ENCODE assay signal across 8 mouse cellular contexts in the genomic region with DNA sequence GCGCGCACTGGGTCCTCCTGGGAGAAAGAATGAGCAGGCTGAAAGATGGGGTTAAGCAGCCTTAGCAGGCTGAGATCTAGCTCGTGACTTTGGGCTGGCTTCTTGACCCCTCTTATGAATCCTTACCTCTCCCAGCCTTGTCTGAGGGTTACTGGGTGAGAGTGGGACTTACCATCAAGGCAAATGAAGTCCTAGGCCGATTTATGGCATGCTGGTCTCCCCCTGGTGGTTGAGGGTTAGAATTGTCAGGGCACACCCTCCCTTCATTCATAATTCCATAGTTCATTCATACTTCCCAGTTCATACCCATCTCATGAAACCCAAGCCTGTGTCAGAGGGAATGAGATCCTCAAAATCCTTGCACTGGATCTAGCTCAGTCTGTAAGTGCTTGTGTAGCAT. TPM values are rescaled to one million over a fixed set of nuclear protein-coding genes. Genes with fewer than 3 reads are reported as not detected.
A peak's percentile ranks its signal among the peaks of the same experiment; 100 is the strongest.
DNase-seq lines count a peak whose midpoint lies in the region; ATAC-seq and TF ChIP-seq lines count a peak whose summit lies in the region.

No protein-coding gene starts in this region.

- peak; percentile 56; the same call in 1 of the 2 replicates for ATAC-seq in frontal cortex, adult (ENCODE audit: low TSS enrichment)
- ATAC-seq in midbrain, embryonic 15.5 days (replicated peaks): no peak
- peak; percentile 9; the same call in 1 of the 2 replicates for ATAC-seq in liver, embryonic 16.5 days (ENCODE audit: low read depth)
- ATAC-seq in stomach, postnatal 0 days (ENCODE audit: low FRiP score, low TSS enrichment): no peak

- no peak overlapping the region for H3K4me3 ChIP-seq in midbrain, embryonic 10.5 days
- H3K4me3 ChIP-seq in midbrain, embryonic 15.5 days: no peak overlapping the region
- H3K4me3 ChIP-seq in embryonic facial prominence, embryonic 10.5 days: no peak overlapping the region
- no peak overlapping the region for H3K4me3 ChIP-seq in liver, embryonic 16.5 days (ENCODE audit: low read depth, low read length)
- no peak overlapping the region for H3K4me3 ChIP-seq in stomach, postnatal 0 days (ENCODE audit: low read depth, low read length)

- TF ChIP-seq CTCF in stomach, postnatal 0 days (IDR thresholded peaks at IDR 0.05; ENCODE audit: low read depth): peak; percentile 90

- 48% methylated on average over 4 of the region's 4 CpGs for WGBS in midbrain, embryonic 10.5 days
- WGBS in midbrain, embryonic 15.5 days: 53% methylated on average over 4 of the region's 4 CpGs
- WGBS in embryonic facial prominence, embryonic 10.5 days: 54% methylated on average over 4 of the region's 4 CpGs
- 50% methylated on average over 4 of the region's 4 CpGs for WGBS in liver, embryonic 16.5 days (ENCODE audit: insufficient replicate concordance)
- 51% methylated on average over 4 of the region's 4 CpGs for WGBS in stomach, postnatal 0 days

- no peaks in the 10 kb centered on the region for H3K36me3 ChIP-seq in midbrain, embryonic 10.5 days
- H3K36me3 ChIP-seq in midbrain, embryonic 15.5 days (replicated peaks): no peaks in the 10 kb centered on the region
- no peaks in the 10 kb centered on the region for H3K36me3 ChIP-seq in embryonic facial prominence, embryonic 10.5 days (replicated peaks)
- no peaks in the 10 kb centered on the region for H3K36me3 ChIP-seq in liver, embryonic 16.5 days (ENCODE audit: control insufficient read depth, insufficient read depth)
- no peaks in the 10 kb centered on the region for H3K36me3 ChIP-seq in stomach, postnatal 0 days (ENCODE audit: control insufficient read depth, insufficient read depth, low read length)

- H3K9ac ChIP-seq in midbrain, embryonic 15.5 days: no peak overlapping the region
- peak overlapping the region; percentile 58 for H3K9ac ChIP-seq in liver, embryonic 16.5 days (ENCODE audit: low read depth, low read length)
- no peak overlapping the region for H3K9ac ChIP-seq in stomach, postnatal 0 days (ENCODE audit: low read length)

- H3K27me3 ChIP-seq in midbrain, embryonic 10.5 days (ENCODE audit: low read depth, poor library complexity, severe bottlenecking): peaks cover 19% of the 10 kb centered on the region
- H3K27me3 ChIP-seq in midbrain, embryonic 15.5 days (replicated peaks): 0 out of 2 replicates have a peak, but pooled peaks cover 3% of the 10 kb centered on the region
- peaks cover 17% of the 10 kb centered on the region for H3K27me3 ChIP-seq in embryonic facial prominence, embryonic 10.5 days (replicated peaks; ENCODE audit: low read depth, poor library complexity, severe bottlenecking)
- H3K27me3 ChIP-seq in liver, embryonic 16.5 days (ENCODE audit: control insufficient read depth, insufficient read depth, low read depth, low read length): no peaks in the 10 kb centered on the region
- H3K27me3 ChIP-seq in stomach, postnatal 0 days (ENCODE audit: control insufficient read depth, insufficient read depth, low read length): no peaks in the 10 kb centered on the region

- TF ChIP-seq EP300 in stomach, postnatal 0 days (optimal IDR thresholded peaks at IDR 0.05): no peak

- H3K9me3 ChIP-seq in midbrain, embryonic 10.5 days (replicated peaks): no peaks in the 10 kb centered on the region
- H3K9me3 ChIP-seq in midbrain, embryonic 15.5 days: no peaks in the 10 kb centered on the region
- H3K9me3 ChIP-seq in embryonic facial prominence, embryonic 10.5 days: no peaks in the 10 kb centered on the region
- H3K9me3 ChIP-seq in liver, embryonic 16.5 days (replicated peaks; ENCODE audit: control insufficient read depth, low read length): no peaks in the 10 kb centered on the region
- no peaks in the 10 kb centered on the region for H3K9me3 ChIP-seq in stomach, postnatal 0 days (ENCODE audit: control insufficient read depth, low read length)

- H3K4me1 ChIP-seq in midbrain, embryonic 10.5 days: peaks cover 12% of the 10 kb centered on the region; the same call in 1 of the 2 replicates
- peaks cover 5% of the 10 kb centered on the region; the same call in 1 of the 2 replicates for H3K4me1 ChIP-seq in midbrain, embryonic 15.5 days
- peaks cover under 1% of the 10 kb centered on the region; the same call in 1 of the 2 replicates for H3K4me1 ChIP-seq in embryonic facial prominence, embryonic 10.5 days
- H3K4me1 ChIP-seq in liver, embryonic 16.5 days (ENCODE audit: control insufficient read depth, low read depth, low read length): peaks cover 76% of the 10 kb centered on the region
- no peaks in the 10 kb centered on the region for H3K4me1 ChIP-seq in stomach, postnatal 0 days (replicated peaks; ENCODE audit: control insufficient read depth, insufficient read depth)

- no peak overlapping the region for H3K27ac ChIP-seq in midbrain, embryonic 10.5 days (replicated peaks)
- no peak overlapping the region for H3K27ac ChIP-seq in midbrain, embryonic 15.5 days
- no peak overlapping the region for H3K27ac ChIP-seq in embryonic facial prominence, embryonic 10.5 days (replicated peaks)
- peak overlapping the region; percentile 98 for H3K27ac ChIP-seq in liver, embryonic 16.5 days (ENCODE audit: low read length)
- H3K27ac ChIP-seq in stomach, postnatal 0 days (replicated peaks): no peak overlapping the region

- H3K4me2 ChIP-seq in midbrain, embryonic 15.5 days: no peak overlapping the region
- H3K4me2 ChIP-seq in liver, embryonic 16.5 days (ENCODE audit: low read depth, low read length): peak overlapping the region; percentile 72
- no peak overlapping the region for H3K4me2 ChIP-seq in stomach, postnatal 0 days (replicated peaks; ENCODE audit: low read depth)

- DNase-seq in frontal cortex, postnatal 25 days (ENCODE audit: low spot score in 2 of 2): no peak
- DNase-seq in midbrain, embryonic 10.5 days (ENCODE audit: low spot score): peak; percentile 53
- peak; percentile 81 for DNase-seq in NIH3T3 (ENCODE audit: low read depth)
- peak; percentile 50 for DNase-seq in embryonic facial prominence, embryonic 10.5 days (ENCODE audit: low spot score)
- peak; percentile 50 for DNase-seq in stomach, postnatal 0 days (ENCODE audit: low spot score)

RNA-seq across cellular contexts. Expression of gene Gm5767, which starts 3.8 kb away (rescaled TPM):
- not detected in 2 replicates for polyA plus RNA-seq in midbrain, embryonic 10.5 days (2016; fragmentation: Nextera tagmentation; extraction: Ambion mirVana)
- 0.31 and 0.40 TPM in 2 replicates for polyA plus RNA-seq in midbrain, embryonic 15.5 days (2015; fragmentation: Nextera tagmentation; extraction: Ambion mirVana)
- polyA plus RNA-seq in embryonic facial prominence, embryonic 10.5 days (2016; fragmentation: Nextera tagmentation; extraction: Ambion mirVana): not detected in 2 replicates
- polyA plus RNA-seq in liver, embryonic 16.5 days (2015; fragmentation: Nextera tagmentation; extraction: Ambion mirVana): 0.15 TPM in 1 of 2 replicates, not detected in the other
- not detected in 2 replicates for polyA plus RNA-seq in stomach, postnatal 0 days (2015; fragmentation: Nextera tagmentation; extraction: Ambion mirVana)

RNA-seq across cellular contexts. Expression of gene Carhsp1, which starts 4.8 kb away (rescaled TPM):
- 197 and 253 TPM in 2 replicates for polyA plus RNA-seq in midbrain, embryonic 10.5 days (2016; fragmentation: Nextera tagmentation; extraction: Ambion mirVana)
- 187 and 207 TPM in 2 replicates for polyA plus RNA-seq in midbrain, embryonic 15.5 days (2015; fragmentation: Nextera tagmentation; extraction: Ambion mirVana)
- polyA plus RNA-seq in embryonic facial prominence, embryonic 10.5 days (2016; fragmentation: Nextera tagmentation; extraction: Ambion mirVana): 168 and 176 TPM in 2 replicates
- polyA plus RNA-seq in liver, embryonic 16.5 days (2015; fragmentation: Nextera tagmentation; extraction: Ambion mirVana): 95.2 and 96.6 TPM in 2 replicates
- 53.1 and 53.8 TPM in 2 replicates for polyA plus RNA-seq in stomach, postnatal 0 days (2015; fragmentation: Nextera tagmentation; extraction: Ambion mirVana)

RNA-seq across cellular contexts. Expression of gene Tmem186, which starts 39.3 kb away (rescaled TPM):
- 25.7 and 27.9 TPM in 2 replicates for polyA plus RNA-seq in midbrain, embryonic 10.5 days (2016; fragmentation: Nextera tagmentation; extraction: Ambion mirVana)
- polyA plus RNA-seq in midbrain, embryonic 15.5 days (2015; fragmentation: Nextera tagmentation; extraction: Ambion mirVana): 25.3 and 25.7 TPM in 2 replicates
- polyA plus RNA-seq in embryonic facial prominence, embryonic 10.5 days (2016; fragmentation: Nextera tagmentation; extraction: Ambion mirVana): 23.5 and 25.4 TPM in 2 replicates
- 8.9 and 9.7 TPM in 2 replicates for polyA plus RNA-seq in liver, embryonic 16.5 days (2015; fragmentation: Nextera tagmentation; extraction: Ambion mirVana)
- 11.1 and 11.8 TPM in 2 replicates for polyA plus RNA-seq in stomach, postnatal 0 days (2015; fragmentation: Nextera tagmentation; extraction: Ambion mirVana)

RNA-seq across cellular contexts. Expression of gene Pmm2, which starts 39.3 kb away (rescaled TPM):
- 50.5 and 51.9 TPM in 2 replicates for polyA plus RNA-seq in midbrain, embryonic 10.5 days (2016; fragmentation: Nextera tagmentation; extraction: Ambion mirVana)
- 45.8 and 49.9 TPM in 2 replicates for polyA plus RNA-seq in midbrain, embryonic 15.5 days (2015; fragmentation: Nextera tagmentation; extraction: Ambion mirVana)
- 54.1 and 58.7 TPM in 2 replicates for polyA plus RNA-seq in embryonic facial prominence, embryonic 10.5 days (2016; fragmentation: Nextera tagmentation; extraction: Ambion mirVana)
- polyA plus RNA-seq in liver, embryonic 16.5 days (2015; fragmentation: Nextera tagmentation; extraction: Ambion mirVana): 29.5 and 30.1 TPM in 2 replicates
- polyA plus RNA-seq in stomach, postnatal 0 days (2015; fragmentation: Nextera tagmentation; extraction: Ambion mirVana): 74.2 and 74.9 TPM in 2 replicates

Comparison
In these comparisons a context has a peak if more than half of its experiments do, and no peak if none do; other contexts are left out.
1. ATAC-seq: peak in frontal cortex, adult (single experiment) and liver, embryonic 16.5 days (single experiment); none in midbrain, embryonic 15.5 days (single experiment) and stomach, postnatal 0 days (single experiment).
2. DNase-seq: peak in midbrain, embryonic 10.5 days (single experiment), NIH3T3 (single experiment), embryonic facial prominence, embryonic 10.5 days (single experiment) and stomach, postnatal 0 days (single experiment); none in frontal cortex, postnatal 25 days (0 of 2).